Mouse (Mus musculus): Measurements from ENCODE around the gene Galc.

The Galc gene

DNA sequence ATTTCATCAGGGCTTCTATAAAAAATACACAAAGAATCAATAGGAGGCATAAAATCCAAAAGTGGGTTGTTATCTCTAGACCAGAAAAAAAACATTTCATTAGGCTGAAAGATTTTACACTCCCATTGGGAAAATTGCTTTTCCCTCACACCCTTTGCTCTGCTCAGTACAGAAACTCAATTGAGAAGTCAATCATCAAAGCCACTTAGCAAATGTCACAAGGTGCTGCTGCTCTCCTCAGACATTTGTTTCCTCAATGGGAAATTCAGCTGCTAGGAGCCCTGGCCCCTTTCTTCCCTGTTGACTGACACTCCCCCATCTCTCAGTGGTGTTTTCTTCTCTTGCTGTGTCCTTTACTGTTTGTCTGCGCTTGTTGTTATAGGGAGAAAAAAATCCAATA, 79.8 kb downstream of the Galc start:
- no peak for DNase-seq

- DNase-seq: no peak
Measured at GRCm38 (mm10) chr12:98176632-98177031, 82.6 kb downstream of the Galc start.

DNA sequence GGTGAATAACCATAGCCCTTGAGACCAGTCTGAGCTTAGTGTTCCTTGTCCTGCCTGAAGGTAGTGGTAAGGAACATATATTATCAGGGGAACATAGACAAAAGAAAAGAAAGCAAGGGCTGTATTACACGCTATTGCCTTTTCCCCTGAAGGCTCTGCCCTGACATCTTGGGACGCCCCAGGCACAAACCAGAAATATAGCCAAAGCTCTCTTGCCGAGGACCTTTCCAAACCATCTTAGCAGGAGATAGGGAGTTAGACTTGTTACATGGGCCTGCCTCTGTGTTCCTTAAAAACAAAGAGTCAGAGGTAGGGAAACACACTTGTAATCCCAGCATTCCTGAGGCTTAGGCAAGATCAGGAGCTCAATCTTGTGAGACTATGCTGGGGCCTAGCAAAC, 97.4 kb downstream of the Galc start:
- DNase-seq: no peak

DNA sequence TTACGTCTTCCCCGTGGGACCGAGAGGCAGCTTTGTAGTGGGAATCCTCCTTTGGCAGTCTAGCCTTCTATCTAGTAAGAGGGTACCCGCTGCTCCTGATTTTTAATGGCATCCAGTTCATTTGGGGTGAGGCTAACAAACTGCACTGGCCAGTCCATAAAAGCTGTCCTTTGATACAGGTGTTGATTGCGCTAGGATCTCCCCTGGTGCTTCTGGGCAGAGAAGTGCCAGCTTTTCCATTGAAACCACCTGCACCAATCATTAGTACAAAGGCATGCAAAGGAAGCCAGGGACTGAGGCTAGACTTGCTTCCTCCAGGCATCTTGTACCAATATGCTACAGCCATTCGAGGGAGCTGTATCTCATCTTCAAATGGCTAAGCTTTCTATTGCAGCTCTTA, 98.4 kb downstream of the Galc start:
- DNase-seq: no peak

Measured in kidney, postnatal 10 days (tissue).